Mouse (Mus musculus): Measurements from ENCODE around the gene Polr2e.

- no peak for TF ChIP-seq CTCF (IDR thresholded peaks at IDR 0.05; ENCODE audit: low read depth)
- no peak for TF ChIP-seq EP300 (IDR thresholded peaks at IDR 0.05; ENCODE audit: low read depth)
Observed at GRCm38 (mm10) chr10:80048396-80048795, 8.8 kb upstream of the Polr2e start.

All from heart, postnatal 0 days (tissue).